In genomic region chr2:11464661-11465099, GRCm38 (mm10) we compare ENCODE assay signal across 12 mouse cellular contexts.
DNase-seq lines count a peak whose midpoint lies in the region; ATAC-seq and TF ChIP-seq lines count a peak whose summit lies in the region.
"Had no signal": no experiment of that assay in that cellular context is flagged by ENCODE, and none has a peak within 500 bp of the region (broad histone marks: within the 10 kb centered on the region; RNA-seq: fewer than 3 reads in every experiment).

No protein-coding gene starts in this region.

- no peak overlapping the region for H3K27ac ChIP-seq in left cerebral cortex, adult 2 months
- H3K27ac ChIP-seq in lung, embryonic 16.5 days (ENCODE audit: low read length) = peak overlapping the region; percentile 32; the same call in 1 of the 2 replicates
- H3K27ac ChIP-seq in intestine, postnatal 0 days (ENCODE audit: low read depth, low read length) = no peak overlapping the region
- H3K27ac ChIP-seq: forebrain, embryonic 13.5 days had no signal

- 41% methylated on average over 3 of the region's 3 CpGs for WGBS in lung, embryonic 16.5 days
- 47% methylated on average over 3 of the region's 3 CpGs for WGBS in intestine, postnatal 0 days

- no peak overlapping the region for H3K4me2 ChIP-seq in lung, embryonic 16.5 days (ENCODE audit: low read depth, low read length)
- no peak overlapping the region for H3K4me2 ChIP-seq in intestine, postnatal 0 days (replicated peaks; ENCODE audit: low read depth)
- H3K4me2 ChIP-seq: forebrain, embryonic 13.5 days had no signal

- no peak overlapping the region for H3K9ac ChIP-seq in lung, embryonic 16.5 days (ENCODE audit: low read length)
- no peak overlapping the region for H3K9ac ChIP-seq in intestine, postnatal 0 days (ENCODE audit: low read depth, low read length)
- H3K9ac ChIP-seq: forebrain, embryonic 13.5 days had no signal

- TF ChIP-seq CTCF in left cerebral cortex, adult 2 months (IDR thresholded peaks at IDR 0.05) = no peak
- no peak for TF ChIP-seq CTCF in brain, embryonic 14.5 days (IDR thresholded peaks at IDR 0.05; ENCODE audit: borderline replicate concordance, extremely low read depth, insufficient read depth, insufficient read length)
- TF ChIP-seq CTCF in intestine, postnatal 0 days (IDR thresholded peaks at IDR 0.05; ENCODE audit: low read depth) = no peak

- DNase-seq in left cerebral cortex, postnatal 4 days = peak; percentile 54
- no peak for DNase-seq in left cerebral cortex, adult 2 months (ENCODE audit: extremely low spot score in 1 of 2, low spot score in 2 of 2)
- peak; percentile 58 for DNase-seq in brain, embryonic 14.5 days (ENCODE audit: low read depth)
- DNase-seq in ovary, postnatal 36 days (ENCODE audit: low spot score) = peak; percentile 16
- DNase-seq in right cerebral cortex, postnatal 36 days (ENCODE audit: low spot score in 2 of 2) = no peak
- DNase-seq in thymus, postnatal 10 days (ENCODE audit: low spot score in 2 of 2) = no peak
- DNase-seq: cerebellum, adult 18-20 months; heart, postnatal 10 days; thymus, adult 2 months had no signal

- no peak for TF ChIP-seq POLR2A in brain, embryonic 14.5 days (IDR thresholded peaks at IDR 0.05; ENCODE audit: borderline replicate concordance, extremely low read depth, insufficient read depth, insufficient read length, poor library complexity, severe bottlenecking)

- ATAC-seq in lung, embryonic 16.5 days (ENCODE audit: low read depth) = peak; percentile 96
- ATAC-seq in intestine, postnatal 0 days = no peak
- ATAC-seq: forebrain, embryonic 13.5 days had no signal

- no peaks in the 10 kb centered on the region for H3K36me3 ChIP-seq in lung, embryonic 16.5 days (ENCODE audit: control insufficient read depth, insufficient read depth, low read length)
- H3K36me3 ChIP-seq in intestine, postnatal 0 days (ENCODE audit: control insufficient read depth, insufficient read depth) = no peaks in the 10 kb centered on the region

- intact Hi-C loops in left cerebral cortex, postnatal 4 days (cut with DNase I) = no loop called here
- intact Hi-C loops in left cerebral cortex, adult 2 months (cut with DNase I) = no loop called here

- no peak overlapping the region for H3K4me3 ChIP-seq in left cerebral cortex, adult 2 months
- no peak overlapping the region for H3K4me3 ChIP-seq in lung, embryonic 16.5 days (ENCODE audit: low read length)
- no peak overlapping the region for H3K4me3 ChIP-seq in intestine, postnatal 0 days (ENCODE audit: low read depth, low read length)
- H3K4me3 ChIP-seq: forebrain, embryonic 13.5 days had no signal

- H3K9me3 ChIP-seq in lung, embryonic 16.5 days (ENCODE audit: control insufficient read depth, low read length) = no peaks in the 10 kb centered on the region
- no peaks in the 10 kb centered on the region for H3K9me3 ChIP-seq in intestine, postnatal 0 days (ENCODE audit: control insufficient read depth)
- H3K9me3 ChIP-seq: forebrain, embryonic 13.5 days had no signal

- H3K4me1 ChIP-seq in lung, embryonic 16.5 days (replicated peaks; ENCODE audit: control insufficient read depth, insufficient read depth, low read length) = peaks cover 7% of the 10 kb centered on the region; the same call in 1 of the 2 replicates
- H3K4me1 ChIP-seq in intestine, postnatal 0 days (replicated peaks; ENCODE audit: control insufficient read depth, insufficient read depth, low read length) = no peaks in the 10 kb centered on the region
- H3K4me1 ChIP-seq: forebrain, embryonic 13.5 days had no signal

- no peaks in the 10 kb centered on the region for H3K27me3 ChIP-seq in lung, embryonic 16.5 days (ENCODE audit: control insufficient read depth, insufficient read depth, low read depth, low read length)
- H3K27me3 ChIP-seq in intestine, postnatal 0 days (replicated peaks; ENCODE audit: control insufficient read depth, insufficient read depth, low read length) = no peaks in the 10 kb centered on the region
- H3K27me3 ChIP-seq: forebrain, embryonic 13.5 days had no signal

Comparison
In these comparisons a context has a peak if more than half of its experiments do, and no peak if none do; other contexts are left out.
1. DNase-seq: peak in left cerebral cortex, postnatal 4 days (single experiment), brain, embryonic 14.5 days (single experiment) and ovary, postnatal 36 days (single experiment); none in left cerebral cortex, adult 2 months (0 of 2), right cerebral cortex, postnatal 36 days (0 of 2) and thymus, postnatal 10 days (0 of 2).